Mouse (Mus musculus) limb, embryonic 12.5 days (tissue): ENCODE results near the gene Psma6. TPM values are rescaled to one million over a fixed set of nuclear protein-coding genes. Genes with fewer than 3 reads are reported as not detected.

ENCODE experiments used
- ATAC-seq: fragments of 200-750 bp; cut with Nextera tagmentation; 2 replicates; pipeline ENCODE4 v1.8.0; 2017; ENCODE audit warnings: low read depth, moderate TSS enrichment; ENCODE audit not compliant: insufficient number of reproducible peaks, insufficient read depth, low FRiP score, low TSS enrichment
- H3K27ac ChIP-seq: fragments of 300-500 bp; sonication (generic); 2 replicates; pipeline ENCODE4 v1.5.1; 2016; ENCODE audit warnings: mild to moderate bottlenecking, moderate library complexity
- H3K27me3 ChIP-seq: fragments of 300-500 bp; sonication (generic); 2 replicates; pipeline ENCODE4 v1.6.1; 2016; ENCODE audit warnings: mild to moderate bottlenecking, moderate library complexity
- H3K36me3 ChIP-seq: fragments of 300-500 bp; sonication (generic); 2 replicates; pipeline ENCODE4 v1.6.1; 2016; ENCODE audit warnings: mild to moderate bottlenecking, moderate library complexity
- H3K4me1 ChIP-seq: fragments of 300-500 bp; sonication (generic); replicated peaks from 2 replicates; pipeline ENCODE4 v1.6.1; 2016
- H3K4me2 ChIP-seq: fragments of 300-500 bp; sonication (generic); 2 replicates; pipeline ENCODE4 v1.6.1; 2016; ENCODE audit warnings: mild to moderate bottlenecking, moderate library complexity
- H3K4me3 ChIP-seq: fragments of 300-500 bp; sonication (generic); replicated peaks from 2 replicates; pipeline ENCODE4 v1.5.1; 2016; ENCODE audit warnings: mild to moderate bottlenecking
- H3K9ac ChIP-seq: fragments of 300-500 bp; sonication (generic); replicated peaks from 2 replicates; pipeline ENCODE4 v1.6.1; 2016; ENCODE audit warnings: mild to moderate bottlenecking, moderate library complexity
- H3K9me3 ChIP-seq: fragments of 300-500 bp; sonication (generic); 2 replicates; pipeline ENCODE4 v1.6.1; 2016; ENCODE audit warnings: mild to moderate bottlenecking, moderate library complexity
- WGBS: fragments of 180-500 bp; shearing (Covaris S2); methylation state at CpG from one replicate; pipeline ENCODE4 v1.1.7; 2016; 5-methylcytosine and 5-hydroxymethylcytosine counted together
- polyA plus RNA-seq: library from polyadenylated mRNA; unstranded; fragments of >200 nt; fragmentation: Nextera tagmentation; extraction: Ambion mirVana; gene quantifications from 2 replicates; pipeline ENCODE4 v1.2.1, GENCODE M21; 2016

Psma6 gene
- polyA plus RNA-seq, 1 experiment from 2014 or later: 458 TPM

DNA sequence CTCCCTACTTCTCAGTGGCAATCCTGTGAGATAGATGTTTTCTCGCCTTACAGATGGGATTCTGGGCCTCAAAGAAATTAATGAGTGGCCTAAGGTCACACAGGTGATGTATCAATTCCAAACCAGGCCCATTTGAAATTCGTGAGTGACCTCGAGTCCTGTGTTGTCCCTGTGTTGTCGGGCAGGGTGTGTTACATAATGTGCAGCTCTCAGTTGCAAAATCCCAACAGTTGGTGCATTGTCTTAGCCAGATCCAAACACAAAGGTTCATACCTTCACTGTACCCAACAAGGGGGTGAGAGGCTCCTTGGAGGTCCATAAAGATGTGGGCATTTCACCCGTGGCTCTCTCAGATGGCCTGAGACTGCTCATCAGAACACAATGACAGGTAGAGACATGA is 56.4 kb downstream of the Psma6 start:
- Histone ChIP-seq H3K4me2 (no peak overlapping the region), H3K9ac (no peak overlapping the region), H3K27ac (no peak overlapping the region), H3K4me3 (no peak overlapping the region), H3K36me3 (no peaks in the 10 kb centered on the region), H3K27me3 (no peaks in the 10 kb centered on the region), H3K4me1 (peaks cover 44% of the 10 kb centered on the region), H3K9me3 (no peaks in the 10 kb centered on the region)
- WGBS: 78% methylated on average over 5 of the region's 5 CpGs
- no peak for ATAC-seq

GRCm38 (mm10) chr12:55442245-55442644 is 58.2 kb downstream of the Psma6 start:
- Histone ChIP-seq H3K27ac (no peak overlapping the region), H3K9ac (no peak overlapping the region), H3K4me1 (peaks cover 52% of the 10 kb centered on the region), H3K4me2 (no peak overlapping the region), H3K9me3 (no peaks in the 10 kb centered on the region), H3K4me3 (no peak overlapping the region), H3K36me3 (no peaks in the 10 kb centered on the region), H3K27me3 (no peaks in the 10 kb centered on the region)
- no peak for ATAC-seq
- 89% methylated on average over 1 of the region's 1 CpGs for WGBS

DNA sequence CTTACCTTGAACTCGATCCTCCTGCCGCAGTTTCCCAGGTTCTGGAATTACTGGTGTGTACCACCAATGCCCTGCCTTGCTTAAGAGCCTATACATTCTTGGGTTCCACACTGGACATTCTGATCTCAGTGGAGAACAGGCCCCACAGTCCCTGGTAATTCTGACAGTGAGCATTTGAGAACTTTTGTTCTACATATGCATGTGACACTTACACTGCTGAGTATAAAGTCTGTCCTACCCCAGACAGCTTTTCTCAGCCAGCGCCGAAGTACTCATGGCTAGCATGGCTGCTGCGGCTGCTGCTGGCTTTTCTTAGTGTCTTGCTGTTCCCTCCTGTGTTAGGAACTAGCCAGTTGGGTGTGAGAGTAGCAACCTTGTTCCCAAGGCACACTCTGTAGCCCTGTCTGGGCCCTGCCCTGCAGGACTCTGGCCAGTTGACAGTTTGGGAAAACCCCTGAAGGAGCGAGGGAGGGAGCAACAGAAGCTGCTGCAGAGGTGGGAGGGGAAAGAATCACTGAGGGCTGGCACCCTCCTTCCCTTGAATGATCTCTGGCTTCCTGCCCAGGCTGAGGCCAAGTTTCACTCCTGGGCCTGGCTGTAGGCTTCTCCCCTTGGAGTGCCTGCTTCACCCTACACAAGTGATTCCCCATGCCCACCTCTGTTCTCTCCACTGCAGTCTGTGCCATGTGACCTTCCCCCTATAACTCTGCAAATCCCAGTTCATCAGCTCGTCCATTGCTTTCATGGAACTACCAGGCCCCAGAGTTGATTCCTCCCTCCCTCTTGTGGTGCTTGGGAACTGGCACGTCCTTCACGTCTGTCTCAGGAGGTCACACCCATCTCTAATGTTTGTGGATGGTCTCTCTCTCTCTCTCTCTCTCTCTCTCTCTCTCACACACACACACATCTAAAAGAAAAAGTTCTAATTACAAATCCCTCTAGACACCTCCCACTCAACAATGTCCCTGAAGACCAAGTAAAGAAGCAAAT is 59.1 kb downstream of the Psma6 start:
- Histone ChIP-seq H3K36me3 (no peaks in the 10 kb centered on the region), H3K4me3 (no peak overlapping the region), H3K27me3 (no peaks in the 10 kb centered on the region), H3K9me3 (no peaks in the 10 kb centered on the region), H3K4me1 (peaks cover 46% of the 10 kb centered on the region), H3K27ac (peak overlapping the region; percentile 60), H3K4me2 (no peak overlapping the region), H3K9ac (no peak overlapping the region)
- no peak for ATAC-seq
- WGBS: 61% methylated on average over 9 of the region's 9 CpGs

DNA sequence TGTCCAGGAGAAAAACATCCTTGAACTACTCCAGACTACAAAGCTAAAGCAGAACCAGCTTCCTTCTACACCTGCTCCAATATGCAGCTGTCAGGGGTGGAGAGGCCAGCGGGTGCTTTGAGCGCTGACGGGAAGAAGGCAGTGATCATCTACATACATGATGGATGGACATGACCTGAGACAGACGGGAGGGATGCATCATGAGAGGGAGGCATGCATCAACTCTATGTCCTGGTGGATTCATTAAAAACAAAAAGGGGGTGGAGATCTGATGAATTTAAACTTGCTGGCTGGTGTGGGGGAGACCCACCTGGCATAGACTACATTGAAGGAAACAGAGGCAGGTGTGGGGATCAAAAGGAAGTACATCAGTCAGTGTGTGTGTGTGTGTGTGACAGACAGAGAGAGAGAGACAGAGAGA is 60.0 kb downstream of the Psma6 start:
- WGBS: 83% methylated on average over 4 of the region's 4 CpGs
- Histone ChIP-seq H3K27ac (no peak overlapping the region), H3K4me1 (peaks cover 37% of the 10 kb centered on the region)

GRCm38 (mm10) chr12:55445583-55445982 is 61.6 kb downstream of the Psma6 start:
- no peak overlapping the region for H3K27ac ChIP-seq
- 83% methylated on average over 4 of the region's 4 CpGs for WGBS
- peaks cover 31% of the 10 kb centered on the region for H3K4me1 ChIP-seq
- H3K4me3 ChIP-seq: no peak overlapping the region
- no peaks in the 10 kb centered on the region for H3K27me3 ChIP-seq
- no peak overlapping the region for H3K4me2 ChIP-seq
- H3K9ac ChIP-seq: no peak overlapping the region
- no peak for ATAC-seq
- no peaks in the 10 kb centered on the region for H3K9me3 ChIP-seq
- no peaks in the 10 kb centered on the region for H3K36me3 ChIP-seq

More for the DNA sequence above, 60.0 kb downstream of the Psma6 start:
- Histone ChIP-seq H3K9me3 (no peaks in the 10 kb centered on the region), H3K4me2 (no peak overlapping the region), H3K9ac (no peak overlapping the region), H3K36me3 (no peaks in the 10 kb centered on the region), H3K27me3 (no peaks in the 10 kb centered on the region), H3K4me3 (no peak overlapping the region)
- no peak for ATAC-seq

GRCm38 (mm10) chr12:55446366-55446745 is 62.3 kb downstream of the Psma6 start:
- Histone ChIP-seq H3K9me3 (no peaks in the 10 kb centered on the region), H3K4me3 (no peak overlapping the region), H3K4me1 (peaks cover 31% of the 10 kb centered on the region), H3K9ac (no peak overlapping the region), H3K36me3 (no peaks in the 10 kb centered on the region), H3K27ac (peak overlapping the region; percentile 89), H3K27me3 (no peaks in the 10 kb centered on the region), H3K4me2 (0 out of 2 replicates have a peak overlapping the region, but pooled peaks have one; percentile 17)
- 78% methylated on average over 4 of the region's 4 CpGs for WGBS
- ATAC-seq: no peak

DNA sequence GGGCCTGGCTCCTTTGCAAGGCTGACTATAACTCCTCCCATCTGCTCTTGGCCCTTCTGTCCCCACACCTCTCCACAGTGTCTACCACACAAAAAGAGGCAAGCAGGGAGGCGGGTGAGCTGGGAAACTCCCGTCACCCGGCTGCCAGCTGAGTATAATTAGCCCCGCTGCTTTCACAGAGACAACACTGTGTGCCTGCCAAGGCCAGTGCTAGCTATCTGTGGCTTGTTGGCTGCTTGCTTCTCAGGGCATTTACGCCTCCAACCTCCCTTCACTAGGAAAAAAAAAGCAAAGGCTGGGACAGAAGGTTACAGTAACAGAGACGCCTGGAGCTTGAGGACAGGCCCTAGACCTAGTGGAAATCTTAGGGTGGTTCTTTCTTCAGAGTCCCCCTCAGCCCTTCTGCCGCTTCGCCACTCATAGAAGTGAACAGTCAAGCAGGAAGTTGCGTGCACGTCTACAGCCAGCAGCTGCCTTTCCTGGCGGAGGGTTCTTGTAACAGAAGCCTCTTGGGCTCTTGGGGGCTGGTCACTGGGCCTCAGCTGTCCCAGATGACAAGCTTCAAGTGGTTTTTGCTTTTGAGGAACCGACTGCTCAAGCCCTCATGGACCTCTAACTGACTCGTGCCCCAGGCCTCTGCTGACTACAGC is 62.8 kb downstream of the Psma6 start:
- Histone ChIP-seq H3K4me3 (no peak overlapping the region), H3K27me3 (no peaks in the 10 kb centered on the region), H3K4me2 (peak overlapping the region; percentile 17; the same call in 1 of the 2 replicates), H3K36me3 (no peaks in the 10 kb centered on the region), H3K27ac (peak overlapping the region; percentile 89), H3K9ac (no peak overlapping the region), H3K4me1 (peaks cover 31% of the 10 kb centered on the region), H3K9me3 (no peaks in the 10 kb centered on the region)
- 24% methylated on average over 13 of the region's 13 CpGs for WGBS
- ATAC-seq: peak; percentile 57

DNA sequence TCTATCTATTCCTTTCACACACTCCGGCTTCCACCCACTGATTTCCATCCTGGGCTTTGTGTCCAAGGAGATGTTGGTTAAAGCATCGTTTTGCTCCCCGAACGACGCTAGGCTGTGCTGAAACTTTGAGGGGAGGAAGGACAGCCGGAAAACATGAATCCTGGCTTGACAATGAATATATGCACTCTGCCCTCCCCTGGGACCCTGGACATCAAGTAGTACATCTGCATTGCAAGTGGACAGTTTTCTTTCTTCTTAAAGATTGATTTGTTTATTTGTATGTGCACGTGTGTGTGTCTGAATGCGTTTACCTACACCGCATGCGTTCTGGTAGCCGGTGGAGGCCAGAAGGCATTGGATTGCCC is 63.4 kb downstream of the Psma6 start:
- peak overlapping the region; percentile 89 for H3K27ac ChIP-seq
- H3K36me3 ChIP-seq: no peaks in the 10 kb centered on the region
- peaks cover 34% of the 10 kb centered on the region for H3K4me1 ChIP-seq
- no peak overlapping the region for H3K4me3 ChIP-seq
- 87% methylated on average over 11 of the region's 11 CpGs for WGBS
- no peak for ATAC-seq
- H3K9me3 ChIP-seq: no peaks in the 10 kb centered on the region
- no peak overlapping the region for H3K4me2 ChIP-seq
- no peak overlapping the region for H3K9ac ChIP-seq
- H3K27me3 ChIP-seq: no peaks in the 10 kb centered on the region

GRCm38 (mm10) chr12:55448457-55448856 is 64.4 kb downstream of the Psma6 start:
- H3K27ac ChIP-seq: no peak overlapping the region
- WGBS: 87% methylated on average over 2 of the region's 2 CpGs

GRCm38 (mm10) chr12:55449048-55449447 is 65.0 kb downstream of the Psma6 start:
- no peak overlapping the region for H3K27ac ChIP-seq
- H3K36me3 ChIP-seq: no peaks in the 10 kb centered on the region
- no peak overlapping the region for H3K4me2 ChIP-seq
- 95% methylated on average over 2 of the region's 2 CpGs for WGBS
- H3K4me1 ChIP-seq: peaks cover 39% of the 10 kb centered on the region
- no peaks in the 10 kb centered on the region for H3K9me3 ChIP-seq
- no peak overlapping the region for H3K4me3 ChIP-seq
- no peaks in the 10 kb centered on the region for H3K27me3 ChIP-seq
- no peak for ATAC-seq
- H3K9ac ChIP-seq: no peak overlapping the region

More at GRCm38 (mm10) chr12:55448457-55448856, 64.4 kb downstream of the Psma6 start:
- no peak overlapping the region for H3K4me3 ChIP-seq
- H3K9ac ChIP-seq: no peak overlapping the region
- H3K9me3 ChIP-seq: no peaks in the 10 kb centered on the region
- H3K27me3 ChIP-seq: no peaks in the 10 kb centered on the region
- no peak overlapping the region for H3K4me2 ChIP-seq
- ATAC-seq: no peak
- no peaks in the 10 kb centered on the region for H3K36me3 ChIP-seq
- H3K4me1 ChIP-seq: peaks cover 38% of the 10 kb centered on the region

DNA sequence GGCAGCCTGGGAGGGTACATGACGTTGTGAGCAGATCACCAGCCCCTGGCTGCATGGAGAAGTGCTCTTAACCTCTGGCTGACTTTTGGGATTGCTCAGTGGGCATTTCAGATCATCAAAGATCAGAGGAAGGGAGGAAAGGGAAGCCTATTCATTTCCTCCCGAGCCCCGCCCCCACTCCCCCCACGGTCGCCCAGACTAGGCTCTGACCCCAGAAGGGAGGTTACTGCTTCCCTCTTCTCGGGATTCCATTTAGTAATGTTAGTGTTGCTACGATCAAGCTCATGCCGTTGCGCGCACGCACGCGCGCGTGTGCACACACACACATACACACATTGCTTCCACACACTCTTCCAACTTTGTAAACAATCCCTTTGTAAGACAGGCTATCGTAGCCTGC is 66.4 kb downstream of the Psma6 start:
- Histone ChIP-seq H3K4me2 (no peak overlapping the region), H3K9me3 (no peaks in the 10 kb centered on the region), H3K36me3 (no peaks in the 10 kb centered on the region), H3K4me1 (peaks cover 39% of the 10 kb centered on the region), H3K27me3 (no peaks in the 10 kb centered on the region), H3K9ac (no peak overlapping the region), H3K4me3 (no peak overlapping the region), H3K27ac (no peak overlapping the region)
- no peak for ATAC-seq
- 68% methylated on average over 16 of the region's 16 CpGs for WGBS
